Mouse (Mus musculus) bone marrow macrophage, adult 2 months (primary cell): ENCODE results near the gene Lrrc56.

Experiments
- CTCF ChIP-seq: IDR thresholded peaks from 2 replicates; pipeline ENCODE4 v1.5.1; 2012; ENCODE audit warnings: low read depth, mild to moderate bottlenecking, low read length, moderate library complexity
- POLR2A ChIP-seq: IDR thresholded peaks from 2 replicates; pipeline ENCODE4 v1.6.1; 2012; ENCODE audit warnings: mild to moderate bottlenecking, low read depth, low read length, borderline replicate concordance

GRCm38 (mm10) chr7:141193948-141194347 lies at the start of gene Lrrc56, which contains the start of gene Hras:
- no peak for TF ChIP-seq CTCF
- peak; percentile 78; the same call in 1 of the 2 replicates for TF ChIP-seq POLR2A
